Mouse (Mus musculus): ENCODE data around the gene Srpr. TPM values are rescaled to one million over a fixed set of nuclear protein-coding genes. Genes with fewer than 3 reads are reported as not detected.
A peak's percentile ranks its signal among the peaks of the same experiment; 100 is the strongest.

Srpr gene
- polyA plus RNA-seq, 1 experiment from 2014 or later, result 112 TPM

GRCm38 (mm10) chr9:35163011-35163690 lies 36.8 kb upstream of the Srpr start:
- DNase-seq (ENCODE audit: low spot score), result no peak
- H3K9me3 ChIP-seq (replicated peaks; ENCODE audit: control insufficient read depth, low read length), result no peaks in the 10 kb centered on the region
- no peak overlapping the region for H3K4me3 ChIP-seq (ENCODE audit: low read depth, low read length)
- H3K27me3 ChIP-seq (ENCODE audit: control insufficient read depth, insufficient read depth, low read length), result no peaks in the 10 kb centered on the region
- no peaks in the 10 kb centered on the region for H3K4me1 ChIP-seq (ENCODE audit: control insufficient read depth, insufficient read depth, low read length)
- no peak for ATAC-seq (replicated peaks; ENCODE audit: insufficient number of reproducible peaks, low FRiP score, low TSS enrichment, low read depth)
- H3K27ac ChIP-seq (replicated peaks; ENCODE audit: low read depth, low read length), result no peak overlapping the region
- no peaks in the 10 kb centered on the region for H3K36me3 ChIP-seq (replicated peaks; ENCODE audit: control insufficient read depth, insufficient read depth, low read depth, low read length)
- no peak overlapping the region for H3K4me2 ChIP-seq (ENCODE audit: low read depth, low read length)
- WGBS, result 93% methylated on average over 11 of the region's 11 CpGs
- no peak overlapping the region for H3K9ac ChIP-seq (replicated peaks; ENCODE audit: low read length)

- Histone ChIP-seq H3K36me3 (replicated peaks; ENCODE audit: control insufficient read depth, insufficient read depth, low read depth, low read length) (no peaks in the 10 kb centered on the region), H3K27me3 (ENCODE audit: control insufficient read depth, insufficient read depth, low read length) (no peaks in the 10 kb centered on the region), H3K9me3 (replicated peaks; ENCODE audit: control insufficient read depth, low read length) (no peaks in the 10 kb centered on the region), H3K4me2 (ENCODE audit: low read depth, low read length) (no peak overlapping the region), H3K9ac (replicated peaks; ENCODE audit: low read length) (no peak overlapping the region), H3K4me1 (ENCODE audit: control insufficient read depth, insufficient read depth, low read length) (no peaks in the 10 kb centered on the region), H3K27ac (replicated peaks; ENCODE audit: low read depth, low read length) (no peak overlapping the region), H3K4me3 (ENCODE audit: low read depth, low read length) (no peak overlapping the region)
- 81% methylated on average over 5 of the region's 5 CpGs for WGBS
- DNase-seq (ENCODE audit: low spot score) (no peak), ATAC-seq (replicated peaks; ENCODE audit: insufficient number of reproducible peaks, low FRiP score, low TSS enrichment, low read depth) (no peak)
Measured at GRCm38 (mm10) chr9:35164142-35164874, 35.7 kb upstream of the Srpr start.

GRCm38 (mm10) chr9:35166144-35166797 lies 33.7 kb upstream of the Srpr start:
- H3K9me3 ChIP-seq (replicated peaks; ENCODE audit: control insufficient read depth, low read length), result no peaks in the 10 kb centered on the region
- no peak overlapping the region for H3K4me2 ChIP-seq (ENCODE audit: low read depth, low read length)
- 18% methylated on average over 3 of the region's 3 CpGs for WGBS
- no peak overlapping the region for H3K9ac ChIP-seq (replicated peaks; ENCODE audit: low read length)
- H3K27me3 ChIP-seq (ENCODE audit: control insufficient read depth, insufficient read depth, low read length), result no peaks in the 10 kb centered on the region
- no peak overlapping the region for H3K27ac ChIP-seq (replicated peaks; ENCODE audit: low read depth, low read length)
- no peak overlapping the region for H3K4me3 ChIP-seq (ENCODE audit: low read depth, low read length)
- H3K36me3 ChIP-seq (replicated peaks; ENCODE audit: control insufficient read depth, insufficient read depth, low read depth, low read length), result no peaks in the 10 kb centered on the region
- DNase-seq (ENCODE audit: low spot score), result peak; percentile 74
- 0 out of 2 replicates have a peak, but pooled peaks have one; percentile 68 for ATAC-seq (replicated peaks; ENCODE audit: insufficient number of reproducible peaks, low FRiP score, low TSS enrichment, low read depth)
- H3K4me1 ChIP-seq (ENCODE audit: control insufficient read depth, insufficient read depth, low read length), result no peaks in the 10 kb centered on the region

GRCm38 (mm10) chr9:35166798-35167635 lies 33.0 kb upstream of the Srpr start:
- H3K4me2 ChIP-seq (ENCODE audit: low read depth, low read length), result no peak overlapping the region

GRCm38 (mm10) chr9:35170071-35170470 lies 29.9 kb upstream of the Srpr start:
- H3K4me2 ChIP-seq (ENCODE audit: low read depth, low read length), result no peak overlapping the region
- H3K36me3 ChIP-seq (replicated peaks; ENCODE audit: control insufficient read depth, insufficient read depth, low read depth, low read length), result no peaks in the 10 kb centered on the region
- DNase-seq (ENCODE audit: low spot score), result no peak
- ATAC-seq (replicated peaks; ENCODE audit: insufficient number of reproducible peaks, low FRiP score, low TSS enrichment, low read depth), result no peak
- no peak overlapping the region for H3K27ac ChIP-seq (replicated peaks; ENCODE audit: low read depth, low read length)
- no peaks in the 10 kb centered on the region for H3K9me3 ChIP-seq (replicated peaks; ENCODE audit: control insufficient read depth, low read length)
- H3K9ac ChIP-seq (replicated peaks; ENCODE audit: low read length), result no peak overlapping the region
- no peaks in the 10 kb centered on the region for H3K4me1 ChIP-seq (ENCODE audit: control insufficient read depth, insufficient read depth, low read length)
- WGBS, result 89% methylated on average over 7 of the region's 7 CpGs
- no peaks in the 10 kb centered on the region for H3K27me3 ChIP-seq (ENCODE audit: control insufficient read depth, insufficient read depth, low read length)
- H3K4me3 ChIP-seq (ENCODE audit: low read depth, low read length), result no peak overlapping the region

More at GRCm38 (mm10) chr9:35166798-35167635, 33.0 kb upstream of the Srpr start:
- WGBS, result 23% methylated on average over 9 of the region's 9 CpGs
- ATAC-seq (replicated peaks; ENCODE audit: insufficient number of reproducible peaks, low FRiP score, low TSS enrichment, low read depth), result peak; percentile 56; the same call in 1 of the 2 replicates
- Histone ChIP-seq H3K4me1 (ENCODE audit: control insufficient read depth, insufficient read depth, low read length) (no peaks in the 10 kb centered on the region), H3K9me3 (replicated peaks; ENCODE audit: control insufficient read depth, low read length) (no peaks in the 10 kb centered on the region), H3K36me3 (replicated peaks; ENCODE audit: control insufficient read depth, insufficient read depth, low read depth, low read length) (no peaks in the 10 kb centered on the region), H3K4me3 (ENCODE audit: low read depth, low read length) (no peak overlapping the region), H3K27ac (replicated peaks; ENCODE audit: low read depth, low read length) (no peak overlapping the region), H3K9ac (replicated peaks; ENCODE audit: low read length) (no peak overlapping the region), H3K27me3 (ENCODE audit: control insufficient read depth, insufficient read depth, low read length) (no peaks in the 10 kb centered on the region)
- no peak for DNase-seq (ENCODE audit: low spot score)

- Histone ChIP-seq H3K4me1 (ENCODE audit: control insufficient read depth, insufficient read depth, low read length) (no peaks in the 10 kb centered on the region), H3K4me2 (ENCODE audit: low read depth, low read length) (no peak overlapping the region), H3K4me3 (ENCODE audit: low read depth, low read length) (no peak overlapping the region), H3K9ac (replicated peaks; ENCODE audit: low read length) (no peak overlapping the region), H3K36me3 (replicated peaks; ENCODE audit: control insufficient read depth, insufficient read depth, low read depth, low read length) (no peaks in the 10 kb centered on the region), H3K27ac (replicated peaks; ENCODE audit: low read depth, low read length) (no peak overlapping the region), H3K27me3 (ENCODE audit: control insufficient read depth, insufficient read depth, low read length) (no peaks in the 10 kb centered on the region), H3K9me3 (replicated peaks; ENCODE audit: control insufficient read depth, low read length) (no peaks in the 10 kb centered on the region)
- 95% methylated on average over 1 of the region's 1 CpGs for WGBS
- DNase-seq (ENCODE audit: low spot score) (no peak), ATAC-seq (replicated peaks; ENCODE audit: insufficient number of reproducible peaks, low FRiP score, low TSS enrichment, low read depth) (no peak)
Measured at GRCm38 (mm10) chr9:35173331-35173730, 26.6 kb upstream of the Srpr start.

GRCm38 (mm10) chr9:35175251-35176123 lies 24.5 kb upstream of the Srpr start, which contains the start of gene Dcps:
Gene Dcps (minus strand): TSS chr9:35176061.
- ATAC-seq (replicated peaks; ENCODE audit: insufficient number of reproducible peaks, low FRiP score, low TSS enrichment, low read depth), result peak; percentile 98
- Histone ChIP-seq H3K27me3 (ENCODE audit: control insufficient read depth, insufficient read depth, low read length) (no peaks in the 10 kb centered on the region), H3K4me1 (ENCODE audit: control insufficient read depth, insufficient read depth, low read length) (no peaks in the 10 kb centered on the region), H3K4me2 (ENCODE audit: low read depth, low read length) (peak within 1 kb of the TSS; percentile 80), H3K9ac (replicated peaks; ENCODE audit: low read length) (peak within 1 kb of the TSS; percentile 68), H3K9me3 (replicated peaks; ENCODE audit: control insufficient read depth, low read length) (no peaks in the 10 kb centered on the region), H3K4me3 (ENCODE audit: low read depth, low read length) (peak within 1 kb of the TSS; percentile 61), H3K27ac (replicated peaks; ENCODE audit: low read depth, low read length) (peak within 1 kb of the TSS; percentile 72; the same call in 1 of the 2 replicates), H3K36me3 (replicated peaks; ENCODE audit: control insufficient read depth, insufficient read depth, low read depth, low read length) (no peaks in the 10 kb centered on the region)
- peak; percentile 95 for DNase-seq (ENCODE audit: low spot score)
- under 1% methylated on average over 38 of the region's 38 CpGs for WGBS

Data from embryonic facial prominence, embryonic 11.5 days (tissue).